Mouse (Mus musculus): ENCODE measurements around the gene Ccdc92b. TPM values are rescaled to one million over a fixed set of nuclear protein-coding genes. Genes with fewer than 3 reads are reported as not detected.

Ccdc92b gene
- polyA plus RNA-seq, 1 experiment from 2014 or later = 2.8 TPM

DNA sequence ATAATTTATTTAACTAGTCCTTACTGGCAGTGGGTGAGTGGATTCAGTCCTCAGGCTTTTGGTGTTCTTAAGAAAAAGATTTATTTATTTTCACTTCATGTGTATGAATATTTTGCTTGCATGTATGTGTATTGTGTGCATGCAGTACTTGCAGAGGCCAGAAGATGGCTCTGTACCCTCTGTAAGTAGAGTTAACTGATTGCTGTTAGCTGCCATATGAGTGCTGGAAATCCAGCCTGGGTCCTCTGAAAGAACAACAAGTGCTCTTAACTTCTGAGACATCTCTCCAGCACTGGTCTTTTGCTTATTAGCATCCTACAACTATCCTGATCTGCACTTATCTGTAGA is 21.4 kb upstream of the Ccdc92b start:
- Histone ChIP-seq H3K4me1 (ENCODE audit: control insufficient read depth, insufficient read depth, low read length) (no peaks in the 10 kb centered on the region), H3K36me3 (ENCODE audit: control insufficient read depth, insufficient read depth, low read length) (no peaks in the 10 kb centered on the region), H3K27me3 (ENCODE audit: control insufficient read depth, insufficient read depth, low read length) (peaks cover 2% of the 10 kb centered on the region), H3K4me3 (ENCODE audit: low read depth, low read length) (no peak overlapping the region), H3K4me2 (no peak overlapping the region), H3K9me3 (replicated peaks; ENCODE audit: control insufficient read depth, low read length) (no peaks in the 10 kb centered on the region), H3K27ac (ENCODE audit: low read depth, low read length) (no peak overlapping the region), H3K9ac (ENCODE audit: low read depth, low read length) (no peak overlapping the region)
- no peak for ATAC-seq (replicated peaks; ENCODE audit: insufficient number of reproducible peaks, low FRiP score, low TSS enrichment)

DNA sequence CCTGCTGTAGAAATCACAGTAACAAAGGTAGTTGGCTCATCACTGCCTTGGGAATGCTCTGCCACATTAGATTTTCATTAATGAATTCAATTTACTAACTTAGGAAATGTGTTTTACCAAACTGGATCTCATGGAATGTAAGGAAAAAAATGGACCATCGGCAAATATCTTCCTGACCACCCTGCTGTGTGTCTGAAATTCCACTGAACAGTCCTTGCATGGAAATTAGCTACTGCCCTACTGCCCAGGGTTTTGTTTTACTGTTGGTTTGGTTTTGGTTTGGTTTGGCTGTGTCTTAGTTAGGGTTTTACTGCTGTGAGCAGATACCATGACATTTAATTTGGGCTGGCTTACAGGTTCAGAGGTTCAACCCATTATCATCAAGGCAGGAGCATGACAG is 17.1 kb upstream of the Ccdc92b start:
- Histone ChIP-seq H3K27me3 (ENCODE audit: control insufficient read depth, insufficient read depth, low read length) (no peaks in the 10 kb centered on the region), H3K4me3 (ENCODE audit: low read depth, low read length) (no peak overlapping the region), H3K36me3 (ENCODE audit: control insufficient read depth, insufficient read depth, low read length) (no peaks in the 10 kb centered on the region), H3K4me1 (ENCODE audit: control insufficient read depth, insufficient read depth, low read length) (no peaks in the 10 kb centered on the region), H3K4me2 (no peak overlapping the region), H3K27ac (ENCODE audit: low read depth, low read length) (no peak overlapping the region), H3K9me3 (replicated peaks; ENCODE audit: control insufficient read depth, low read length) (no peaks in the 10 kb centered on the region), H3K9ac (ENCODE audit: low read depth, low read length) (no peak overlapping the region)
- ATAC-seq (replicated peaks; ENCODE audit: insufficient number of reproducible peaks, low FRiP score, low TSS enrichment) = no peak
- WGBS (ENCODE audit: insufficient replicate concordance) = 72% methylated on average over 1 of the region's 1 CpGs

DNA sequence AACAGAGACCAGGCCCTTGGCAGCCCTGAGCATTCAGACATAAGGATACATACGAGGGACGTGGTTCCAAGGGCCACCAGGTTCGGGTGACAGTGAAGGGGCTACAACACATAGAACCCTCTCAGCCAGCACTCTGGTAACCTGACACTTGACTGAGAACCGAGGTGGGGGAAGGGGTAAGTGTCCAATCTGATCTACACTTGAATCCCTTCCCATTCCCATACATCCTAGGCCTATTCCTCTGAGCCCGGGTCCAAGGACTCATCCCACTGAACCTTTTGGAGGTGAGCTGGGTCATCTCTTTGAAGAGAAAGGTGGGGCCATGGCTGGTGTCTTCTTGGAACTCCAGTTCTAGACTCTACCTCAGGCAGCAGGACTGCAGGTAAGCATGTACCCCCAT is 9.3 kb upstream of the Ccdc92b start:
- Histone ChIP-seq H3K27me3 (ENCODE audit: control insufficient read depth, insufficient read depth, low read length) (peaks cover 30% of the 10 kb centered on the region), H3K36me3 (ENCODE audit: control insufficient read depth, insufficient read depth, low read length) (no peaks in the 10 kb centered on the region), H3K9ac (ENCODE audit: low read depth, low read length) (no peak overlapping the region), H3K27ac (ENCODE audit: low read depth, low read length) (no peak overlapping the region), H3K9me3 (replicated peaks; ENCODE audit: control insufficient read depth, low read length) (no peaks in the 10 kb centered on the region), H3K4me2 (peak overlapping the region; percentile 87), H3K4me3 (ENCODE audit: low read depth, low read length) (peak overlapping the region; percentile 51), H3K4me1 (ENCODE audit: control insufficient read depth, insufficient read depth, low read length) (peaks cover 13% of the 10 kb centered on the region; the same call in 1 of the 2 replicates)
- no peak for ATAC-seq (replicated peaks; ENCODE audit: insufficient number of reproducible peaks, low FRiP score, low TSS enrichment)
- 22% methylated on average over 5 of the region's 5 CpGs for WGBS (ENCODE audit: insufficient replicate concordance)

DNA sequence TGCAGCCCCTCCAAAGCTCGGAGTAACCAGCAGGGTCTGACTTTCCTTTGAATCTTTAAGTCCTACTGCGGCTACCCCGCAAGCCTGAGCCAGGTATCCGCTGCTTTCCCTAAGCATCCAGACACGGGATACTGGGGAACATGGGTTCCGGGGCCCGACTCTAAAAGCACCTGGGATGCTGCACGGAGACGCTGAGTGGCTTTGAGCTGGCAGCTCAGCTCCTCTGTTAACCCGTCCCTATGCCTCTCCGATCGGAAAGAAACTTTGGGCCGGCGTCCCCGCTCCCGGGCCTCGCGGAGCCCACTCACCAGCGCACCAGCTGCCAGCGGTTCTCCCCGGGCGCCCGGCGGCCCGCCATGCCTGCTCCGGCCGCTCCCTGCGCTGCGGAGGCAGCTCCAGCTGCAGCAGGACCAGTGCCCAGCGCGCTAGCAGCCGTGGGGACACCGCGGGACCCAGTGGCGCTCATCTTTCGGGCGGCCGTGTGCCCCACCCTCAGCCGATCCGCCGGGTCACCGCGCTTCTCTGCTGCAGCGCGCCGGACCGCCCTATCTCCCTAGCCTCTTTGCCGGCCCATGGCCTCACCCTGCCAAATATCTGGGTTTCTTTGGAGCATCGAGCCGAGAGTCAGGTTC is 8.7 kb upstream of the Ccdc92b start, which contains the start of gene Rap1gap2:
TSS of gene Rap1gap2 (minus strand) at position 371 of the 632 bp plus-strand sequence.
- peak within 1 kb of the TSS; percentile 87 for H3K4me2 ChIP-seq
- peak within 1 kb of the TSS; percentile 51 for H3K4me3 ChIP-seq (ENCODE audit: low read depth, low read length)
- no peak; the same call in 1 of the 2 replicates for ATAC-seq (replicated peaks; ENCODE audit: insufficient number of reproducible peaks, low FRiP score, low TSS enrichment)
- no peak within 1 kb of the TSS for H3K9ac ChIP-seq (ENCODE audit: low read depth, low read length)
- H3K9me3 ChIP-seq (replicated peaks; ENCODE audit: control insufficient read depth, low read length) = no peaks in the 10 kb centered on the region
- no peak within 1 kb of the TSS for H3K27ac ChIP-seq (ENCODE audit: low read depth, low read length)
- H3K27me3 ChIP-seq (ENCODE audit: control insufficient read depth, insufficient read depth, low read length) = peaks cover 33% of the 10 kb centered on the region
- H3K4me1 ChIP-seq (ENCODE audit: control insufficient read depth, insufficient read depth, low read length) = peaks cover 13% of the 10 kb centered on the region; the same call in 1 of the 2 replicates
- H3K36me3 ChIP-seq (ENCODE audit: control insufficient read depth, insufficient read depth, low read length) = no peaks in the 10 kb centered on the region
- 2% methylated on average over 49 of the region's 50 CpGs for WGBS (ENCODE audit: insufficient replicate concordance)

DNA sequence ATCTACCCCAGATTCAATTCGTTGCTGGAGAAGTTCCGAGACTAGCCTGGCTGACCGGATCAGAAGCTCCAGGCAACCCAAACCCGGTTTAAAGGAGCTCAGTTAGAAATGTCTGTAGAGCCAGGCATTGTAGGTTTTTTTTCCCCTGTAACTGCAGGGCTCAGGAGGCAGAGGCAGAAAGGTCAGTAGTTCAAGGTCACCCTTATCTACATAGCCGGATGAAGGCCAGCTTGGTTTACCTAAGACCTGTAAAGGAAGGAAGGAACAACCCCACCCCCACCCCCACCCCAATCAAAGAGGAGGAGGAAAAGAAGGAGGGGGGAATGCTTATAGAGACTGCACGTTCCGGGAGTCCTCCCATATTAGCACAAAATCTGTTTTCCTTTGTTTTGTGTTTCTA is 8.0 kb upstream of the Ccdc92b start:
- no peak for ATAC-seq (replicated peaks; ENCODE audit: insufficient number of reproducible peaks, low FRiP score, low TSS enrichment)
- Histone ChIP-seq H3K9me3 (replicated peaks; ENCODE audit: control insufficient read depth, low read length) (no peaks in the 10 kb centered on the region), H3K9ac (ENCODE audit: low read depth, low read length) (no peak overlapping the region), H3K4me3 (ENCODE audit: low read depth, low read length) (peak overlapping the region; percentile 51; the same call in 1 of the 2 replicates), H3K4me1 (ENCODE audit: control insufficient read depth, insufficient read depth, low read length) (peaks cover 13% of the 10 kb centered on the region; the same call in 1 of the 2 replicates), H3K36me3 (ENCODE audit: control insufficient read depth, insufficient read depth, low read length) (no peaks in the 10 kb centered on the region), H3K27ac (ENCODE audit: low read depth, low read length) (no peak overlapping the region), H3K4me2 (peak overlapping the region; percentile 87), H3K27me3 (ENCODE audit: control insufficient read depth, insufficient read depth, low read length) (peaks cover 33% of the 10 kb centered on the region)
- WGBS (ENCODE audit: insufficient replicate concordance) = 10% methylated on average over 7 of the region's 7 CpGs

DNA sequence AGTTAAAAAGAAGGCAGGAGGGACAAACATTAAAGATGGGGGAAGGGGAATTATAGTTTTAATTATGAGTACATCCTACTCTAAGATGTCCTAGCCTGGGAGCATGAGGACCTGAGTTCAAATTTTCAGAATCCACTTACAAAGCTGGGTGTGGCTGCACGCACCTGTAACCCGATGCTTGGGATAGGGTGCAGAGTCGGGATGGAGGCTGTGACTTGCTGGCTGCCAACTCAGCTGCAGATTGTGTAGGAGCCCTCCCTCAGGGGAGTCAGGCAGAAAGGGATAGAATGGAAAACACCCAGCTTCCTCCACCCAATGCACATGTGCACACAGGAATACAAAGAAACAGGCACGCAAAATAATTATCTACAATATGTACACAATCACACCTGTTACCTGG is 6.0 kb upstream of the Ccdc92b start:
- Histone ChIP-seq H3K27me3 (ENCODE audit: control insufficient read depth, insufficient read depth, low read length) (peaks cover 33% of the 10 kb centered on the region), H3K27ac (ENCODE audit: low read depth, low read length) (no peak overlapping the region)
- 60% methylated on average over 4 of the region's 4 CpGs for WGBS (ENCODE audit: insufficient replicate concordance)

DNA sequence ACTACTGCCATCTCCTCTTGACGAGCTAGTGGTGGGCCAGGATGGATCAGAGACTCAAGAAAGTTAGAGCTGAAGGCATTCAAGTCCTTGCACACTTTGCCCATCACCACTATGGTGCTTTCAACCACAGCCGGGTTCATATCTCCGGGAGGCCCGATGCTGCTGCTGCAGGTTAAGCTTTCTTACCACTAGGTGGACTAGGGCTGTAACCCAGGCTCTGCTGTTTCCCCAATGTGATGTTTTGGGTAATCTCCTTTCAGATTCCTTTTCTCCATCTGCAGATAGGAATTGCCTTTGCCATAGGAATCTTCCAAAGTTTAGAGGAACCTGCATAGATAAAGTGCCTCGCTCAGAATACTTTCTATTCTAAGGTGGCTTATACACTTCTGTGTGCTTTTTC is 3.8 kb upstream of the Ccdc92b start:
- H3K27me3 ChIP-seq (ENCODE audit: control insufficient read depth, insufficient read depth, low read length) = peaks cover 38% of the 10 kb centered on the region
- no peak overlapping the region for H3K4me2 ChIP-seq
- H3K27ac ChIP-seq (ENCODE audit: low read depth, low read length) = no peak overlapping the region
- H3K9ac ChIP-seq (ENCODE audit: low read depth, low read length) = no peak overlapping the region
- no peaks in the 10 kb centered on the region for H3K36me3 ChIP-seq (ENCODE audit: control insufficient read depth, insufficient read depth, low read length)
- ATAC-seq (replicated peaks; ENCODE audit: insufficient number of reproducible peaks, low FRiP score, low TSS enrichment) = no peak
- 47% methylated on average over 5 of the region's 5 CpGs for WGBS (ENCODE audit: insufficient replicate concordance)
- H3K4me3 ChIP-seq (ENCODE audit: low read depth, low read length) = no peak overlapping the region
- H3K9me3 ChIP-seq (replicated peaks; ENCODE audit: control insufficient read depth, low read length) = no peaks in the 10 kb centered on the region
- H3K4me1 ChIP-seq (ENCODE audit: control insufficient read depth, insufficient read depth, low read length) = peaks cover 16% of the 10 kb centered on the region

More for the DNA sequence above, 6.0 kb upstream of the Ccdc92b start:
- ATAC-seq (replicated peaks; ENCODE audit: insufficient number of reproducible peaks, low FRiP score, low TSS enrichment) = no peak
- Histone ChIP-seq H3K9me3 (replicated peaks; ENCODE audit: control insufficient read depth, low read length) (no peaks in the 10 kb centered on the region), H3K36me3 (ENCODE audit: control insufficient read depth, insufficient read depth, low read length) (no peaks in the 10 kb centered on the region), H3K4me1 (ENCODE audit: control insufficient read depth, insufficient read depth, low read length) (peaks cover 13% of the 10 kb centered on the region; the same call in 1 of the 2 replicates), H3K4me3 (ENCODE audit: low read depth, low read length) (no peak overlapping the region), H3K9ac (ENCODE audit: low read depth, low read length) (no peak overlapping the region), H3K4me2 (no peak overlapping the region)

DNA sequence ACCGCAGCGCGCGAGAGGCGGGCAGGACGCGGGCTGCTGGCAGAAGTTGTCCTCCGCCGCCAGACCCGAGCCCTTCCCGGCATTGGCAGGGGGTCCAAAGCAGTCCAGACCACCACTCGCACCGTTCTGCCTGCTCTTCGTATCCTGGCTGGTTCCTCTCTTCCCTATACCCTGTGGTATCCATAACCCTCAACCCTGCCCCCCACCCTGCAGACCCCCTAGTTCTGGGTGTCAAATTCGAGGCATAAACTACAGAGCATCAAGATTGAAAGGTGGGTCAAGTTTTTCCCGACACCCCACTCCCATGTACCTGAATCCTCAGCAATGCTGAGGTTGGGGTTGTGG is 523 bp downstream of the Ccdc92b start:
- Histone ChIP-seq H3K27me3 (ENCODE audit: control insufficient read depth, insufficient read depth, low read length) (peaks cover 26% of the 10 kb centered on the region), H3K4me1 (ENCODE audit: control insufficient read depth, insufficient read depth, low read length) (peaks cover 6% of the 10 kb centered on the region), H3K27ac (ENCODE audit: low read depth, low read length) (no peak overlapping the region), H3K4me2 (peak overlapping the region; percentile 65), H3K9ac (ENCODE audit: low read depth, low read length) (peak overlapping the region; percentile 60), H3K36me3 (ENCODE audit: control insufficient read depth, insufficient read depth, low read length) (no peaks in the 10 kb centered on the region), H3K9me3 (replicated peaks; ENCODE audit: control insufficient read depth, low read length) (no peaks in the 10 kb centered on the region), H3K4me3 (ENCODE audit: low read depth, low read length) (peak overlapping the region; percentile 49)
- 2% methylated on average over 16 of the region's 16 CpGs for WGBS (ENCODE audit: insufficient replicate concordance)
- ATAC-seq (replicated peaks; ENCODE audit: insufficient number of reproducible peaks, low FRiP score, low TSS enrichment) = no peak
